Mouse (Mus musculus) adrenal gland, adult 2 months (tissue): Measurements from ENCODE around the gene Tcf7l2. TPM values are rescaled to one million over a fixed set of nuclear protein-coding genes. Genes with fewer than 3 reads are reported as not detected.

Experiments
- DNase-seq: peaks from one replicate; pipeline ENCODE4 v3.0.0; 2021
- polyA plus RNA-seq: library from polyadenylated mRNA; depleted of rRNA; stranded (reverse); fragments of >200 nt; gene quantifications from 2 replicates; pipeline ENCODE4 v1.2.3, GENCODE M21; 2012
- total RNA-seq, 2 experiments: library from RNA; stranded (reverse); gene quantifications; 2 replicates each; pipeline ENCODE4 v1.2.3; 2021

Gene Tcf7l2
- total and polyA plus RNA-seq, 3 experiments: 19.0 to 24.2 (median 22.6) TPM

GRCm38 (mm10) chr19:55912813-55913212 lies 171.2 kb downstream of the Tcf7l2 start:
- DNase-seq: no peak

DNA sequence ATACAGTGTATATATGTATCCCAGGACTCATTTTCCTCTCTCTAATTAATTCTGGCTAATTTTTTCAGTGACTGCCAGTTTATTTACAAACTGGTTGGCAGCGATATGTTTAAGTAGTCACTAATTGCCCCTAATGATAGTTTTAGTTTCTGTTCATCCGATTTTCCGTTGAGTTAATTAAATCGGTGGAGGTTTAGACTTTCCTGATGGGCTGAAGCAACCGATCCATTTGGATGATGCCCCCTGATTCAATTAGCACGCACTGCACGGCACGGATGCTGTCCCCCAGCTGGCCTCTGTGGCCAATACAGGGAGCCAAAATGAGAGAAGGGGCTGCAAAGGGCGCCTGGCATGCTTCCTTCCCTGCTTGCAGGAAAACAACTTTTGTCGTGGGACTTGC lies 172.0 kb downstream of the Tcf7l2 start:
- DNase-seq: no peak

DNA sequence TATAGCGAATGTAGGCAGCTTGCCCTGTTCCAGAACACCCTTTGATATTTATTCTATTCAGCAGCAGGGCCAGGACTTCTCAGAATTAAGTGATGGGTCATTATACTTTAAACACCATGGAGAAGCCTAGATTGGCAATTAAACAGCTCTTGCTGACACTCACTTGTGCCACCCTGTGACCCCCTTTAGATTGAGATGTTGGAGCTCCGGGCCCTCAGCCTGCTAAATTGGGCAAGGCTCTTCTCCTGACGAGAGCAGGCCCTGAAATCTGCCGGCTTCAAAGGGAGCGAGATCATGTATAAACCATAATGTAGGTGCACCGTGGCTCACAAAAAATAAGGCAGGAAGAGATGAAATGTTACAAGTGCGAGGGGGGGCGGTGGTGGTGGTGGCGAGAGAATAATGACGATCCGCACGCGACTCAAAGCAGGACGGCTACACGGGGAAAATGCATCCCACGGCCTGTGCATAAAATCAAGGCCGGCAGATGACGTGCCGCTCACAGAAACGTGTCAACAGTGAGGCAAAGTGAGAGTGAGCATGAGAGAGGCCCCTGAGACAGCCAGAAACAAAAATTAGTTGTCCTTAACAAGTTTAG lies 173.1 kb downstream of the Tcf7l2 start:
- no peak for DNase-seq

GRCm38 (mm10) chr19:55915506-55915905 lies 173.9 kb downstream of the Tcf7l2 start:
- no peak for DNase-seq

DNA sequence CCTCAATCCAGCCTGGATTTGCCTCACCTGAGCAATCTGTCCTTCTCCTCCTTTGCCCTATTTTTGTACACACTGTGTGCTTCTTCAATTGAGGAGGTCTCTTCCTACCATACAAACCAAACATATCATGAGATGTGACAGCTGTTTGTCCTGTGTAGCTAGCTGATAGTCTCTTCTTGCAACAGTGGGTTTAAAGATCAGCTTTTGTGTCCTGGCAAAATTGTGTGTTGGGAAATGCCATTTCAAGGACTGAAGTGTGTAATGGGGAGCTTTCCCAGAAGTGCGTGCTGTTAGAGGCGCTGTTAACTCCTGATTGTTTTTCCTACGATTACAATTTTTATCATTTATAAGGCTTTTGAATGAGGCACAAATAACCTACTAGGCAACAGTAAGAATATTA lies 174.6 kb downstream of the Tcf7l2 start:
- DNase-seq: no peak

- DNase-seq: no peak
Observed at GRCm38 (mm10) chr19:55923789-55924426, 182.3 kb downstream of the Tcf7l2 start.

DNA sequence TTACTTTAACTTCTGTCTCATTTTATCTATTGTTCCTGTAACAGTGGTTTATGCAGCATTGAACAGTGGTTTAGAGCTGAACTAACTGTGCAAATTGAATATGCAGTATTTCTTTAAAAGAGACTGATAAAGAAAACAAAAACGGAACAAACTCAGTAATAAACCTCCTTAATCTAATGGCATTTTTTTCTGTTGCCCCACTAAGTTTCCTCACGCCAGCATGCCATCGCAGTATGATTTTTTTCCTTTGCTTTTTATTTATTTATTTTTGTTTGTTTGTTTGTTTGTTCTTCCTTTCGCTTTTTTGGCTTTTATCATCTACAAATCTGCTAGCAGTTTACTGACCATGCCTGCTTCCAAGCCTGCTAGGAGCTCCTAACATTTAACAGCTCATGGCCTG lies 183.2 kb downstream of the Tcf7l2 start:
- DNase-seq: no peak

GRCm38 (mm10) chr19:55925425-55925803 lies 183.8 kb downstream of the Tcf7l2 start:
- no peak for DNase-seq

DNA sequence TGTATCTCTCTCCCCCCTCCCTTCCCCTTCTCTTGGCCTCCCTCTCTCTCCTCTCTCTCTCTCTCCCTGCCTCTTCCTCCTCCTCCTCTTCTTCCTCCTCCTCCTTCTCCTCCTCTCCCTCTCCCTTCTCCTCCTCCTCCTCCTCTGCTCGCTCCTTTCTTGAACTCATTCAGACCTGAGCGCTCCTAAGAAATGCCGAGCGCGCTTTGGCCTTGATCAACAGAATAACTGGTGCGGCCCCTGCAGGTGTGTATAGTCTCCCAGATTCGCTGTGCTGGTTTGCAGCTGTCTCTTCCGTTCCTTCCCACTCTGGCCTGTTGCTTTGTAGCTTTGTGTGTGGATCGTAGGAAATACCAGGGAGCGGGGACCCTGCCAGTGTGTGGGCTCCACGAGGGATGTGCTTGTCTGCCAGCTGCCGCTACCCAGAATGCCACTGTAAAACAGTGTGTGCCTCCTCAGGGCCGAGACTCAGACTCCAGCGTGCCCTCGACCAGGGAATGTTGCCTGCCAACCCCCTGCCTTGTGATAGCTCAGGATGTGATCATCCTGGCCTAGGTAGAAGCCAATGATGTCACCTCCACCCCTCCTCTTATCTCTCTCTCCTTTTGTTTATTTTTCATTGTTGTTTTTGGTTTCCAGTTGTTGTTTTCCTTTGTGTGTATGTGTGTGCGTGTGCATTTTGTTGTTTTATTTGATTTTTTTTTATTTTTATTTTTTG lies 184.3 kb downstream of the Tcf7l2 start:
- DNase-seq: no peak

- no peak for DNase-seq
Observed at GRCm38 (mm10) chr19:55926858-55927673, 185.4 kb downstream of the Tcf7l2 start.

GRCm38 (mm10) chr19:55927674-55928061 lies 186.0 kb downstream of the Tcf7l2 start:
- DNase-seq: no peak

DNA sequence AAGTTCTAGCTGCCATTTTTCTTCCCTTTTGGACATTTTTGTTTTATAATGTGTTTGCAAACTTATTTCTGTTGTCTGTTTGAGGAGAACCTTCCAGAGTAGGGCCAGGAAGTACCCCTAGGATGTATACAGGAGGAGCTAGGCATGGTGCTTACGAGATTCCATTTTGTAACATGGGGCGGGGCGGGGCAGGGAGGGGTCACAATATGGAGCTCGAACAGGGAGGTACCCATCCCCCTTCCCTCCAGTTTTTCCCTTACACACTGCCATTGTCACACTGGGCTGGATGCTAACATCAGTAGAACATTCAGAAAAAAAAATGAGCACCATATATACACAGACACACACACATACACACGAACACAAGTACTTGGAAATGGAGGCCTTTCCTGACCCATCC lies 187.1 kb downstream of the Tcf7l2 start:
- no peak for DNase-seq

DNA sequence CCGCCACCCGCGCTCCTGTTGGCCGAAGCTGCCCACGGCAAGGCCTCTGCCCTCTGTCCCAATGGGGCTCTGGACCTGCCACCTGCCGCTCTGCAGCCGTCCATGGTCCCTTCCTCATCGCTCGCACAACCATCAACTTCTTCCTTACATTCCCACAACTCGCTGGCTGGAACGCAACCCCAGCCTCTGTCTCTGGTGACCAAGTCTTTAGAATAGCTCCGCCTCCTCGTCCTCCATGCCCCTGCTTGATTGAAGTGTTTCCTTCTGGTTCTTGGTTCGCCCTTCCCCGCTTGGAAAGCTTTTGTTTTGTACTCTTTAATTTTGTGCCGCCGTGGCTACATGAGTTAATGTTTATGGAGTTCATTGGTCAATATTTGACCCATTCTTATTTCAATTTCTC lies 190.0 kb downstream of the Tcf7l2 start:
- no peak for DNase-seq

DNA sequence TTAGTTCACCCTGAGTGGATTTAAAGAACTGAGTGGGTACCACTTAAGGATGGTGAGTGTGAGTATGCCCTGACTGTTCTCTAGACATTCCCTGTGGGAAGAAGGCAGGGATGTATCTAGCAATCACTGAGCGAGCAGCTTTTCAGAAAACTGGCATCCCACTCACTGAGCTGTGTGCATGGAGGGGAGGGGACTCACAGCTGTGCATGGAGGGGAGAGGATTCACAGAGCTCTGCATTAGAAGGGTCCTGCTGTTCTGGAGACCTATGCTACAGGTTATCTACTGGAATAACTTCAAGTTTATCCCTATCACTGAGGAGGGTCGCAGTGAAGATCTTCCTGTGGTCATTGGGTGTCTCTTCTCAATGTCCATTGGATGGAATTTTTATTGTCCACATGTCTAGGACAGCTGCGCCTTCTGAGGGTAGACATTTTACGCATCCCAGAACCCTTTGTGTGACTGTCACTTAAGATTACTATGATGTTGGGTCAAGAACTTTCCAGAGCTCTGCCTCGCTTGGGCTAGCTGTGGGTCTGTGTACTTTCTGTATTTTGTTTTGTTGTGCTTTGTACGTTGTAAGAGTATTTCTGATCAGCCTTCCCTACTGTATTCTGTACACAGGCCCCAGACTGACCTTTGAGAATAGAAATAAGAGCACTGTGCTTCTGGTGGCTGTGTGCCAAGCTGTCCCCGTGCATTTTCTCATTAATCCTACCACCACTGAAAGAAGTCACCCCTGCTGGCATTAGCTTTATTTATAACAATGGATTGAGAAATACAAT lies 192.5 kb downstream of the Tcf7l2 start:
- DNase-seq: peak; percentile 47

GRCm38 (mm10) chr19:55934730-55935003 lies 193.0 kb downstream of the Tcf7l2 start:
- no peak for DNase-seq

GRCm38 (mm10) chr19:55937026-55937425 lies 195.4 kb downstream of the Tcf7l2 start:
- no peak for DNase-seq

GRCm38 (mm10) chr19:55938254-55939046 lies 196.8 kb downstream of the Tcf7l2 start:
- no peak for DNase-seq

DNA sequence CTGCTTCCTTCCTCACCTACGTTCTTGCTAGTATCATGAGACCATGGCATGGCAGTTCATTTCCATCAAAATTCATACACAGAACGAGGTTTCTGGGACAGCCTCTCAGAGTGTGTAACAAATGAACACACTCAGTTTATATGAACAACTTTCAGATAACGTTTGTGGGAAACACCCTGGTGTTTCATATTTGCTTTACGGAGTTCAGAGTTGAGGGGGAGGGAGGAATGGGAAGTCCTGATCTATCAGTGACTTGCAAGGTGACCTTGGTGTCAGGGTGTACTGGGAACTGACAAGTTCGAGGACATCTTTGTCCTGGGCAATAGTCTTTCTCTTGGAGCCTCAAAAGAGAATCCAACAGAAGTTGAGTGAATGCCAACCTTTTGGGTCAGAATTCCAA lies 197.5 kb downstream of the Tcf7l2 start:
- DNase-seq: no peak

DNA sequence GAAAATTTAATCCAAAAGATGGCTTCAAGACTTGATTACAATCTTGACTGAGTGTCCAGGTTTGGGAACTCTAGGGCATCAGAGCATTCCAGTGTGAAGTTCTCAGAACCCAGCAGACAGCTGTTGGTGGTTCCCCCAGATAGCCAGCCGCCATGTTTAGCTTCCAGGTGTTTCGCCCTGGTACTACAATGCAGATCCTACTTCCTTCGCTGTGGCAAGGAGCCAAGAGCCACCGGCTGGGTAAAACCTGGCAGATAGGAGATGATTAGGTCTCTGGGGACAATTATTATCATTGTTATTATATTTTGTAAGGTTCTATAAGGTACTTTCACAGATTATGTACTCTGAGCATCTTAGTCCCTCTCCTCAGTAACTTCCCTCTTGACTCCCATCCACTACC lies 198.1 kb downstream of the Tcf7l2 start:
- DNase-seq: no peak

DNA sequence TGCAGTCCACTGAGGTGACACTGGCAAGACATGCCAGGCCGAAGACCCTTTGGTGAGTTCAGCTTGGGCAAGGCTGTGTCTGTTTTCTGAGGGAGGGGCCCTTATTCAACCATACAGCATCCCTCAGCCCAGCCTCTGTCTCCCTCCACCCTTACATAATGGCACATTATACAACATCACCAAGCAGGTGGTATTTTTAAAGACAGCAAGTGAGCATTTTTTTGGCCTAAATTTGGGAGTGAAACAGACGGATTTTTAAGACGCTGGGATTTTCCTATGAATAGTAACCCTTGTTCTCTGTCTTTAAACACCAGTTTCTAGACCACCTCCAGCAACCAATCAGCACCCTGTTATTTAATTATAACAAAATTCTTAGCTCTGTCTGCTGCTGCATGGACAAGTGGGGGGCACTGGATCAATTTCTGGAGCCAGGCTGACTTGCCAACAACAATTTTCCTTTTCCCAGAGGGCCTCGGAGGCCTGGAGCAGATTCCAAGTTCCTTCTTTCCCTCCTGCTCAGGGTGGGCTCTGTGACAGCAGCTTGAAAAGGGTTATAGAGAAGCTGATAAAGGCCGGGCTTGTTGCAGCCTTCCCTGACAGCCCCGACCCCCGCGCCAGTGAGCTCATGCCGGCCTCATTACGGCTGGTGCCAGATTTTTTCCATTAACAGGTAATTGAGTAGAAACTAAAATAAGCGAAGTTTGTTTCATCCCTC lies 199.1 kb downstream of the Tcf7l2 start:
- no peak for DNase-seq
